Mouse (Mus musculus): ENCODE results near the gene Lrmda.

Gene Lrmda

GRCm38 (mm10) chr14:22817346-22818201, 798.1 kb downstream of the Lrmda start:
- DNase-seq = no peak

GRCm38 (mm10) chr14:22818202-22818530, 798.7 kb downstream of the Lrmda start:
- no peak for DNase-seq

- no peak for DNase-seq
These were observed 803.4 kb downstream of the Lrmda start for GRCm38 (mm10) chr14:22822942-22823341.

- DNase-seq = no peak
These were observed 807.3 kb downstream of the Lrmda start for GRCm38 (mm10) chr14:22826825-22827224.

GRCm38 (mm10) chr14:22837058-22837457, 817.5 kb downstream of the Lrmda start:
- no peak for DNase-seq

GRCm38 (mm10) chr14:22841136-22841535, 821.6 kb downstream of the Lrmda start:
- no peak for DNase-seq

GRCm38 (mm10) chr14:22844006-22844405, 824.5 kb downstream of the Lrmda start:
- DNase-seq = no peak

- DNase-seq = no peak
These were observed 825.9 kb downstream of the Lrmda start for GRCm38 (mm10) chr14:22845401-22845800.

GRCm38 (mm10) chr14:22847011-22847786, 827.7 kb downstream of the Lrmda start:
- DNase-seq = no peak

- no peak for DNase-seq
These were observed 829.6 kb downstream of the Lrmda start for GRCm38 (mm10) chr14:22849108-22849507.

- DNase-seq = no peak
These were observed 841.1 kb downstream of the Lrmda start for GRCm38 (mm10) chr14:22860631-22861030.

- no peak for DNase-seq
These were observed 844.6 kb downstream of the Lrmda start for GRCm38 (mm10) chr14:22864132-22864531.

GRCm38 (mm10) chr14:22874584-22874983, 855.1 kb downstream of the Lrmda start:
- DNase-seq = no peak

- DNase-seq = no peak
These were observed 867.7 kb downstream of the Lrmda start for GRCm38 (mm10) chr14:22887182-22887581.

- DNase-seq = no peak
These were observed 879.8 kb downstream of the Lrmda start for GRCm38 (mm10) chr14:22899312-22899711.

- no peak for DNase-seq
These were observed 882.6 kb downstream of the Lrmda start for GRCm38 (mm10) chr14:22902116-22902515.

GRCm38 (mm10) chr14:22902914-22903313, 883.4 kb downstream of the Lrmda start:
- DNase-seq = no peak

- DNase-seq = no peak
These were observed 886.5 kb downstream of the Lrmda start for GRCm38 (mm10) chr14:22905741-22906667.

GRCm38 (mm10) chr14:22906716-22907115, 887.2 kb downstream of the Lrmda start:
- DNase-seq = peak; percentile 18

GRCm38 (mm10) chr14:22907221-22907620, 887.7 kb downstream of the Lrmda start:
- no peak for DNase-seq

- no peak for DNase-seq
These were observed 888.5 kb downstream of the Lrmda start for GRCm38 (mm10) chr14:22908006-22908405.

GRCm38 (mm10) chr14:22915463-22915862, 896.0 kb downstream of the Lrmda start:
- no peak for DNase-seq

- DNase-seq = no peak
These were observed 899.0 kb downstream of the Lrmda start for GRCm38 (mm10) chr14:22918499-22918898.
